Mouse (Mus musculus): ENCODE data around the gene Usmg5.

Gene Usmg5

GRCm38 (mm10) chr19:47036596-47036995 lies 53.9 kb downstream of the Usmg5 start:
- TF ChIP-seq GATA4 (IDR thresholded peaks at IDR 0.05; ENCODE audit: insufficient replicate concordance, low read length), result no peak

- no peak for TF ChIP-seq GATA4 (IDR thresholded peaks at IDR 0.05; ENCODE audit: insufficient replicate concordance, low read length)
Measured at GRCm38 (mm10) chr19:47034916-47035315, 55.5 kb downstream of the Usmg5 start.

Data from liver, adult (tissue).